Mouse (Mus musculus): ENCODE data around the gene Zfp553. TPM values are rescaled to one million over a fixed set of nuclear protein-coding genes. Genes with fewer than 3 reads are reported as not detected.

Gene Zfp553
- polyA plus RNA-seq, 1 experiment from 2014 or later: 53.7 TPM

DNA sequence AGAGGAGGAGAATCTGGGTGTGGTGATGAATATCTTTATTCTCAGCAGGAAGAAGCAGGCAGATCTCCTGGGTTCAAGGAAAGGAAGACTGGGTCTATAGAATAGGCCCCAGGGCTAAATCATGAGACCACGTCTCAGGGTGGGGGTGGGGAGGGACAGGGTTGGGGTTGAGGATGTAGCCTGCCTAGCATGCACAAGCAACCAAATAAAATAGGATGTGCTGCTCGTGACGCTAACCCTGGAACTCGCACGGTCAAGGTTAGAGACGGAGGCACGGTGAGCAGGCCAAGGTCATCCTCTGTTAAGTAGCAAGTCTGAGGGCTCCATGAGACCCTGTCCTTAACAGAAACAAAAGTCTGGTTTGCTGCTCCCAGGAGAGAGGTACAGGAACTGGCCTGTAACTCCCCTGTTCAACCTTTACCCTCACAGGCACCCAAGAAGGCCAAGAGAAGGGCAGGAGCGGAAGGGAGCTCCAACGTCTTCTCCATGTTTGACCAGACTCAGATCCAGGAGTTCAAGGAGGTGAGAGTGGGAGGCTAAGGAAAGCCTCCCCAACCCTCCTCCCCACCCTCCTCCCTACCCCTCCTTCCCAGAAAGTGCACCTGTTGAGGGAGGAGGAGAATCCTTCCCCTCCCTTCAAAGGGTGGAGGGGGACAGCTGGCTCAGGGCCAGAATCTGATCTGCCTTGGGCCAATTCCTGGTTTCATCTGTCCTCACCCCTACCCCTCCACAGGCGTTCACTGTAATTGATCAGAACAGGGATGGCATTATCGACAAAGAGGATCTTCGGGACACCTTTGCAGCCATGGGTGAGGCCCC is 20.2 kb upstream of the Zfp553 start:
- Histone ChIP-seq H3K27me3 (peaks cover 9% of the 10 kb centered on the region; the same call in 1 of the 2 replicates), H3K9ac (no peak overlapping the region), H3K27ac (no peak overlapping the region), H3K4me2 (no peak overlapping the region), H3K9me3 (no peaks in the 10 kb centered on the region), H3K4me1 (peaks cover 15% of the 10 kb centered on the region), H3K36me3 (no peaks in the 10 kb centered on the region), H3K4me3 (no peak overlapping the region)
- ATAC-seq (ENCODE audit: insufficient number of reproducible peaks, insufficient read depth, low FRiP score, low TSS enrichment, low read depth): no peak
- 86% methylated on average over 12 of the region's 12 CpGs for WGBS

DNA sequence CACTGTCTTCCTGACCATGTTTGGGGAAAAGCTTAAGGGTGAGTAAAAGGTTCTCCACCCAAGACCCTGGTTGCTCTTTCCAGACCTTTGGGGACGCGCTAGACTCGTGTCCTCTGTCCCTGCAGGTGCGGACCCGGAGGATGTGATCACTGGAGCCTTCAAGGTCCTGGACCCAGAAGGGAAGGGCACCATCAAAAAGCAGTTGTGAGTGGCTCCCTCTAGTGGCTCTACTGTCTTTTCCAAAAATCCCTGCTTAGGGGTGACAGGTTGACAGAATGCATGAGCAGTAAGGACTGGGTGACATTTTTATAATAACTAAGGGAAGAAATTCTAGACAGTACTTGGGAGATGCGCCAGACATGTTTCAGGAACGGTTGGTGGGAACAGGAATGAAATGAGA is 19.4 kb upstream of the Zfp553 start:
- Histone ChIP-seq H3K4me1 (peaks cover 15% of the 10 kb centered on the region), H3K27me3 (peaks cover 9% of the 10 kb centered on the region; the same call in 1 of the 2 replicates), H3K36me3 (no peaks in the 10 kb centered on the region), H3K4me3 (no peak overlapping the region), H3K9ac (no peak overlapping the region), H3K9me3 (no peaks in the 10 kb centered on the region), H3K27ac (no peak overlapping the region), H3K4me2 (no peak overlapping the region)
- 42% methylated on average over 7 of the region's 7 CpGs for WGBS
- ATAC-seq (ENCODE audit: insufficient number of reproducible peaks, insufficient read depth, low FRiP score, low TSS enrichment, low read depth): no peak

DNA sequence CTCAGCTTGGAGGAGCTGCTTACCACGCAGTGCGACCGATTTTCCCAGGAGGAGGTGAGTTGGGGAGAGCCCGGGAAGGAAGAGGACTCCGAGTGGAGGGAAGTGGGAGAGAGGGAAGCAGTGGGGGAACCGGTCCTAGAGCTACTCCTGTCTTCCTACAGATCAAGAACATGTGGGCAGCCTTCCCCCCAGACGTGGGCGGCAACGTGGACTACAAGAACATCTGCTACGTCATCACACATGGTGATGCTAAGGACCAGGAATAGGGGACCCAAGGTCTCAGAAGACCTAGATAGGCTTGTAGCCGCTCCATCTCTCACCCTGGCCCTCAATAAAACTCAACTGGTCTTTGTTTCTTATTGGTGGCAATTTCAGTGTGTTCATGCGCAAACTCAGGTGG is 18.9 kb upstream of the Zfp553 start:
- no peak overlapping the region for H3K9ac ChIP-seq
- no peak overlapping the region for H3K27ac ChIP-seq
- 51% methylated on average over 12 of the region's 12 CpGs for WGBS
- H3K9me3 ChIP-seq: no peaks in the 10 kb centered on the region
- H3K4me2 ChIP-seq: peak overlapping the region; percentile 64
- peaks cover 15% of the 10 kb centered on the region for H3K4me1 ChIP-seq
- ATAC-seq (ENCODE audit: insufficient number of reproducible peaks, insufficient read depth, low FRiP score, low TSS enrichment, low read depth): no peak
- no peaks in the 10 kb centered on the region for H3K36me3 ChIP-seq
- peak overlapping the region; percentile 42; the same call in 1 of the 2 replicates for H3K4me3 ChIP-seq
- H3K27me3 ChIP-seq: peaks cover 9% of the 10 kb centered on the region; the same call in 1 of the 2 replicates

DNA sequence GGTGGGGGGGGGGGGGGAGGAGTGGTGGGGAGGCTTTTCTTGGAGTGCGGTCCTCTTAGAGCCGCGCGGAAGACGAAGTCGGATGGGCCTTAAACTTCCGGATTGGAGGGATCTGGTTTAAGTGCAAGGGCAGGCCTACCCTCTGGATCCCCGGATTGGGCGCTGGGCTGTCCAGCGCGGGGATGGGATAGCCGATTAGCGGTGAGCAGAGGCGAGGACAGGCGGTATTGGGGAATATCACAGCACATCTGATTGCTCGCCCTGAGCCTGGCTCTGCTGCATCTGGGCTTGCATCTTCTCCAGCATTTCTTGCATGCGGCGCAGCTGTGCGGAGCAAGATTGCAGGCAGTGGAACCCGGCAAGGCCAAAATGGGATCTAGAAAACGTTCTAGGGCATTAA is 18.3 kb upstream of the Zfp553 start:
- WGBS: 28% methylated on average over 21 of the region's 21 CpGs
- peaks cover 15% of the 10 kb centered on the region for H3K4me1 ChIP-seq
- no peak overlapping the region for H3K27ac ChIP-seq
- H3K9me3 ChIP-seq: no peaks in the 10 kb centered on the region
- no peaks in the 10 kb centered on the region for H3K36me3 ChIP-seq
- H3K9ac ChIP-seq: peak overlapping the region; percentile 67
- H3K27me3 ChIP-seq: peaks cover 9% of the 10 kb centered on the region; the same call in 1 of the 2 replicates
- H3K4me3 ChIP-seq: peak overlapping the region; percentile 42
- no peak for ATAC-seq (ENCODE audit: insufficient number of reproducible peaks, insufficient read depth, low FRiP score, low TSS enrichment, low read depth)
- peak overlapping the region; percentile 64 for H3K4me2 ChIP-seq

DNA sequence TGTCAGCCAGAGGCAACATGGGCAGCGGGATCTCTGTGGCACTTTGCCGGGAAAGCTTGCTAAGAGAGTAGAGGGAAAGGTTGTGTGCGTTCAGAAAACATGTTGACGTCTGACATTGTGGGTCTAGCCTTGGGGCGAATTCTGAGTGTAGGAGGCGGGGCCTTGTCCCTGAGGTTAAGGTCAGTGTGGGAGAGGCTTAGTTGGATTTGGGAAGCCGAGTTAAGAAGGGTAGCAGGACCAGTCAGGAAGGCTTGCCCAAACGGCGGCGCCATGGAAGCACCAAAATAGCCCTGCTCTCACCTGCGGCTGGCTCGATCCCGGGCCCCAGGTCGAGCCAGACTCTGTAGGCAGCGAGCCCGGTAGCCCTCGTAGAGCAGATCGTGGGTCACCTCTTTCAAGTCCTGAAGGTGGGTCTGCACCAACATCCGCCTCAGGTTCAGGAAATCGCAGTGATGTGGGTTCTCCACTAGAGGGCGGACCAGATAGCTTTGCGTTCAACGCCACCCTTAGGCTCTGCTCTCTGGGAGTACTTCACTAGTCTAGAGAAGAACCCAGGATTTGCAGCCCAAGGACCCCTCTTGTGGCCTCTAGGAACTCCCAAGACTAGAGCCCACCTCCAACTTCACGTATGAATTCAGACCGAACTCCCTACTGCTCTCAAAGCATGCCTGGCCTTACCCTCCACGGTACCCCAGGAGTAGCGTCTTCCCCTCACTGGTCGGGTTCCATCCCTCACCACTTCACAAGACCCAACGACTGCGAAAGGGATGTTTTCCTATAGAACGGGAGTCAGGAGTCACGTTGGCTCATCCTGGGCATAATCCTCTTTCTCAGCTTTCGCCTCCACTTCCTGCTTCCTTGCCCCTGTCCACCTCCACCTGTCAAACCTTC is 17.6 kb upstream of the Zfp553 start:
- peak overlapping the region; percentile 64 for H3K4me2 ChIP-seq
- H3K27ac ChIP-seq: no peak overlapping the region
- H3K9me3 ChIP-seq: no peaks in the 10 kb centered on the region
- no peaks in the 10 kb centered on the region for H3K36me3 ChIP-seq
- peaks cover 9% of the 10 kb centered on the region; the same call in 1 of the 2 replicates for H3K27me3 ChIP-seq
- 22% methylated on average over 33 of the region's 33 CpGs for WGBS
- H3K4me1 ChIP-seq: peaks cover 15% of the 10 kb centered on the region
- H3K4me3 ChIP-seq: peak overlapping the region; percentile 42
- peak overlapping the region; percentile 67 for H3K9ac ChIP-seq
- no peak for ATAC-seq (ENCODE audit: insufficient number of reproducible peaks, insufficient read depth, low FRiP score, low TSS enrichment, low read depth)

DNA sequence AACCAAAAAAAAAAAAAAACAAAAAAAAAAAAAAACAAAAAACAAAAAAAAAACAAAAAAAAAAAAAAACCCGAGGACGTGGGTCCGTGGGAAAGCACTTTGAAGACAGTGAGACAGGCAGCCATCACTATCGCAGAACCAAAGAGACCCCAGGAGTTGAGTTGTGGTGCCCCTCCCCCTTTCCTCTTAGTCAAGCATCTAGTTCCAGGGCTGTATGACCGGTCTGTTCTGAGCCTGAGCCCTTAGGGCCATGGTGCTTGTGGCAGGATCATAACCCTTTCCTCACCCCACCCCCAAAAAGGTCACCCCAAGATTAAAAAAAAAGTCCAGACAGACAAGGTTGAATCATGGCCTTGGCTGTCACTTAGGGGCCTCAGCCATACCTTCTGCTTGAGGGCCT is 16.6 kb upstream of the Zfp553 start:
- Histone ChIP-seq H3K27ac (no peak overlapping the region), H3K36me3 (no peaks in the 10 kb centered on the region), H3K4me1 (peaks cover 15% of the 10 kb centered on the region), H3K4me2 (no peak overlapping the region), H3K4me3 (no peak overlapping the region), H3K27me3 (peaks cover 9% of the 10 kb centered on the region; the same call in 1 of the 2 replicates), H3K9me3 (no peaks in the 10 kb centered on the region), H3K9ac (no peak overlapping the region)
- WGBS: 78% methylated on average over 5 of the region's 5 CpGs
- ATAC-seq (ENCODE audit: insufficient number of reproducible peaks, insufficient read depth, low FRiP score, low TSS enrichment, low read depth): no peak

DNA sequence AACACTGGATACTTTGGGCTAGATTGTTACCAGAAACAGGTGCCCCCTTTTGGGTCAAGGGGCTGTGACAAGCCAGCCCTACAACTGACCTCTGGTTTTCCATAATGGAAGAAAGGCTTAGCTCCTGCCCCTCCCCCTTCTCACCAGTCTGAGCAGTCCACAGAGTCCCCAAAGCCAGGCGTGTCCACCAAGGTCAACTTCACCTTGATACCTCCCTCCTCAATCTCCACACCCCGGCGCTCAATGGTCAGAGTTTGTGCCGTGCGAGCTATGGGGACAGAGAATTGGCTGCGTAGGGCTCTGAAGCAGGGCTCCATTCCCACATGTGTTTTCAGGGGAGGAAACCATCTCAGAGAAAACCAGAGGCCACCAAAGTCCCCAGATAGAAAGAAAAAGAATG is 15.4 kb upstream of the Zfp553 start:
- Histone ChIP-seq H3K4me2 (no peak overlapping the region), H3K4me1 (peaks cover 15% of the 10 kb centered on the region), H3K9me3 (no peaks in the 10 kb centered on the region), H3K27me3 (peaks cover 9% of the 10 kb centered on the region; the same call in 1 of the 2 replicates), H3K36me3 (no peaks in the 10 kb centered on the region), H3K27ac (no peak overlapping the region), H3K9ac (no peak overlapping the region), H3K4me3 (no peak overlapping the region)
- WGBS: 84% methylated on average over 6 of the region's 6 CpGs
- ATAC-seq (ENCODE audit: insufficient number of reproducible peaks, insufficient read depth, low FRiP score, low TSS enrichment, low read depth): no peak

DNA sequence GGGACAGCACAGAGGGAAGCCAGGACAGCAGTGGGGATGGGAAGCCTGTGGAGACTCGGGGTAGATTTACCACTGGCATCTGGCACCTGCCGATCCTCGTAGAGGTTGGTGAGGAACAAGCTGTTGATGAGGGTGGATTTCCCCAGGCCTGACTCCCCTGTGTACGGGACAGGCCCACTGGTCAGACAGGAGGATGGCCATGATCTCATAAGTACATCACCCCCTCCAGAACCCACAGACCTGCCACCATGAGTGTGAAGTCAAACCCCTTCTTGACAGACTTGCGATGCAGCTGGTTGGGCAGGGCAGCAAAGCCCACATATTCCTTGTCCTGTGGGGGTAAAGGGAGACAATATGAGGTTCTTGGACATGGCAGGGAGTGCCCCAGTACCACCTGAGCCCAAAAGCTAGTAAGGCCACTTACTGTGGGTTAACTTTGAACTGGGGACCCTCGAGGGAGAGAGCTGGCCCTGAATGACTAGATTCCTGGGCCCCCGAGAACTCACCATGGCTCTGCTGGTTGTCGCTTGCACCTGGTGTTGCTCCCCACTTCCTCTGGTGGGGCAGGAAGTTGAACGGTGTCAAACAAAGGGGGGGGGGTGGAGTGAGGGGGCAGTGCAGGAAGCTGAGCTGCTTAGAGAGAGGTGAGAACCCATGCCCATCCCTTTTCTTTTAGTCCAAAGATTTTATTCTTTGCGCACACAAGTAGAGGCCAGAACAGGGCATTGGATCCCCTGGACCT is 14.8 kb upstream of the Zfp553 start:
- Histone ChIP-seq H3K4me3 (no peak overlapping the region), H3K4me1 (peaks cover 15% of the 10 kb centered on the region), H3K9ac (no peak overlapping the region), H3K27ac (no peak overlapping the region), H3K27me3 (peaks cover 9% of the 10 kb centered on the region; the same call in 1 of the 2 replicates), H3K9me3 (no peaks in the 10 kb centered on the region), H3K36me3 (no peaks in the 10 kb centered on the region), H3K4me2 (no peak overlapping the region)
- 79% methylated on average over 10 of the region's 10 CpGs for WGBS
- ATAC-seq (ENCODE audit: insufficient number of reproducible peaks, insufficient read depth, low FRiP score, low TSS enrichment, low read depth): no peak

DNA sequence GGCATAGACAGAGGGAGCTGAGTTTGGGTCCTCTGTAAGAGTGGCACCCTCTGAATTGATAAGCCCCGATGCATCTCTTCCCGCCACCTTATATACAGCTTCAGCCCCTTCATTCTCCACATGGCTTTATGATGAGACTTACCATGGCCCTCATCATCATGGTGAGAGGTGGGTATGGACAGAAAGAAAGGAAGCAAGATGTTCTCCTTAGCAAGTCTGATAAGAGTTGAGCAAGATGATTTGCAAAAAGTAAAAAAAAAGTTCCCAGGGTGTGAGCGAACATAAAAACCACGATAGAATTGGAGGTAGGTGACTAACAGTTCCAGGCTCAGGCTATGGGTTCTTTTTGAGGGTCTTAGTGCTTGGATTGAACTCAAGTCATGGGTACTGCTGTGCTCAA is 14.2 kb upstream of the Zfp553 start:
- 95% methylated on average over 4 of the region's 4 CpGs for WGBS
- H3K9me3 ChIP-seq: no peaks in the 10 kb centered on the region
- peaks cover 15% of the 10 kb centered on the region for H3K4me1 ChIP-seq
- no peak overlapping the region for H3K4me3 ChIP-seq
- no peaks in the 10 kb centered on the region for H3K36me3 ChIP-seq
- no peak overlapping the region for H3K9ac ChIP-seq
- no peak for ATAC-seq (ENCODE audit: insufficient number of reproducible peaks, insufficient read depth, low FRiP score, low TSS enrichment, low read depth)
- peaks cover 6% of the 10 kb centered on the region; the same call in 1 of the 2 replicates for H3K27me3 ChIP-seq
- H3K4me2 ChIP-seq: no peak overlapping the region
- H3K27ac ChIP-seq: no peak overlapping the region

DNA sequence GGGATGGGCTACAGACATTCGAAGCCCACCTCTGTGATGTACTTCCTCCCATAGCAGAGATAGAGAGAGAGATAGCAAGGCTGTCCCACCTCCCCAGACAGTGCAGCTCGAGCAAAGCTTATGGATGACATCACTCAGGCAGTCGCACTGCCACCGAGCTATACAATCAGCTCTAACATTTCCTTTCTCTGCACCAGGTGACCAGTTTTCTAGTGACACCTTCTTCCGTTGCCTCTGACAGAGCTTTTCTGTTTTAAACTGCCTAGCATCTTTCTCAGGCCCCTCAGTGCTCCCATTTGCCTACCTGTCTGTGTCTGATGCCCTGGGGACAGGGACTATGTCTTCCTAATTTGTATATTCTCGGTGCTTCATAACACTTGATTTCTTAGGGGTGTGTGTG is 12.4 kb upstream of the Zfp553 start:
- WGBS: 76% methylated on average over 6 of the region's 6 CpGs
- Histone ChIP-seq H3K9me3 (no peaks in the 10 kb centered on the region), H3K4me1 (peaks cover 4% of the 10 kb centered on the region; the same call in 1 of the 2 replicates), H3K36me3 (no peaks in the 10 kb centered on the region), H3K9ac (no peak overlapping the region), H3K27me3 (no peaks in the 10 kb centered on the region), H3K27ac (no peak overlapping the region), H3K4me2 (no peak overlapping the region), H3K4me3 (no peak overlapping the region)
- no peak for ATAC-seq (ENCODE audit: insufficient number of reproducible peaks, insufficient read depth, low FRiP score, low TSS enrichment, low read depth)

DNA sequence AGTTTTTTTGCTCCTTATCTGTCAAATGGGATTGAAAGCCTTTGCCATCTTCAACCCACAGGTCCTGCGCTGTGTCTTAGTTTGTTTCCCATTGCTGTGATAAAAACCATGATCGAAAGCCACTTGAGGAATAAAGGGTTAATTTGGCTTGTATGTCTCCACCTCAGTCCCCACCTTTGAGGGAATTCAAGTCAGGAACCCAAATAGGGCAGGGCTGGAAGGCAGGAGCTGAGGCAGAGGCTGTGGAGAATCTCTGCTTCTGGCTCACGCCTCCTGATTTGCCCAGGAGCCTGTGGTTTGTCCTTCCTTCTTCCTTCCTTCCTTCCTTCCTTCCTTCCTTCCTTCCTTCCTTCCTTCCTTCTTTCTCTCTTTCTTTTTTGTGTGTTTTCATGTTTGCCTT is 9.8 kb upstream of the Zfp553 start:
- no peak overlapping the region for H3K4me3 ChIP-seq
- 95% methylated on average over 3 of the region's 3 CpGs for WGBS
- H3K9ac ChIP-seq: no peak overlapping the region
- H3K36me3 ChIP-seq: no peaks in the 10 kb centered on the region
- H3K9me3 ChIP-seq: no peaks in the 10 kb centered on the region
- no peaks in the 10 kb centered on the region for H3K4me1 ChIP-seq
- H3K27ac ChIP-seq: no peak overlapping the region
- no peaks in the 10 kb centered on the region for H3K27me3 ChIP-seq
- H3K4me2 ChIP-seq: no peak overlapping the region
- ATAC-seq (ENCODE audit: insufficient number of reproducible peaks, insufficient read depth, low FRiP score, low TSS enrichment, low read depth): no peak

Measured in embryonic facial prominence, embryonic 13.5 days (tissue).